Mouse (Mus musculus) gastrocnemius, postnatal 25 days (tissue): Measurements from ENCODE around the gene Nup107. TPM values are rescaled to one million over a fixed set of nuclear protein-coding genes. Genes with fewer than 3 reads are reported as not detected.
"Not testable (repeated sequence)": the region's sequence is repeated elsewhere in the genome, so short reads cannot be mapped to it uniquely, and the experiment has no call there.

Experiments
- DNase-seq: peaks from one replicate; pipeline ENCODE4 v3.0.0; 2022
- total RNA-seq, 2 experiments: library from RNA; stranded (reverse); gene quantifications; 1 replicate in 1 of 2; 2 replicates in 1 of 2; pipeline ENCODE4 v1.2.3; 2021

Nup107 gene
- total RNA-seq, 2 experiments from 2014 or later: 6.0 TPM

- no peak for DNase-seq
These were observed 27.9 kb downstream of the Nup107 start for GRCm38 (mm10) chr10:117764598-117764997.

DNA sequence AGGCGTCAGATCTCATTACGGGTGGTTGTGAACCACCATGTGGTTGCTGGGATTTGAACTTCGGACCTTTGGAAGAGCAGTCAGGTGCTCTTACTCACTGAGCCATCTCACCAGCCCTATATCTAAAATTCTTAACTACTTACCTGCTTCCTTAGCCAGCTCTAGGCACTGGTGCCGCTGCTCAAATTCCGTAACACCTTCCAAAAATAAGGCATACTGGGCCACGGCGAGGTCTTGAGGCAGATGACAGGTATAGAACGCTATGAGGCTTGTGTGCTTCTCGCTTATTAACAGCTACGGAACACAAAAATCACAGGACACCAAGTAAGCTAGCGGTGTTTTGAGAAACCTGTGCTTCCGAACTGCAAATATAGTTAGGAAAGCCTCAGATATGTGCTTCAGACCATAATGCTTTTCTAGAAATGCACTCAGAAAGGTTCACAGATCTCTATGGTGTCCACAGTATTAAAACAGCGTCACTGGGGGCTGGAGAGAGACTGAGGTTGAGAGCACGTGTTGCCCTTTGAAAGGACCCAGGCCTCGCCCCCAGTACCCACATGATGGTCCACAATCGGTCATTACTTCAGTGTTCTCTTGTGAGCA is 28.8 kb downstream of the Nup107 start:
- DNase-seq: no peak

GRCm38 (mm10) chr10:117762966-117763365 is 29.5 kb downstream of the Nup107 start:
- no peak for DNase-seq

DNA sequence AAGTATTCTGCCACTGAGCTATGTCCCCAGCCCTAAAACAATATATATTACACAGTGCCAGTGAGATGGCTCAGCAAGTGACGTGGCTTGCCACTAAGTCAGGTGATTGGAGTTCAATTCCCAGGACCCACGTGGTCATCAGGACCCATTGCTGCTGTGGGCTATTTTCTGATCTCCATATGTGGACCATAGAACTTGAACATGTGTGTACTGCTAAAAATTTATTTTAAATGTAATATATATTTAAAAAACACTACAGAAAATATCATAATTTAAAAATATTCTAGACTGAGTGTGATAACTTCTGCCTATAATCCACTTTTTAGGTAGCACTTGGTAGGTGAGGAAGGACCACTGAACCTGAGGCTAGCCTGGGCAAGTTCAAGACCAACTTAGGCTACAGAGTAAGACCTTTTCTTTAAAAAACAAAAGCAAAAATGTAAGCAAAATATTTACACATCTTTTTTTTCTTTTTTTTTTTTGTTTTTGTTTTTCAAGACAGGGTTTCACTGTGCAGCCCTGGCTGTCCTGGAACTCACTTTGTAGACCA is 30.1 kb downstream of the Nup107 start:
- no peak for DNase-seq

GRCm38 (mm10) chr10:117761551-117761950 is 31.0 kb downstream of the Nup107 start:
- DNase-seq: no peak

DNA sequence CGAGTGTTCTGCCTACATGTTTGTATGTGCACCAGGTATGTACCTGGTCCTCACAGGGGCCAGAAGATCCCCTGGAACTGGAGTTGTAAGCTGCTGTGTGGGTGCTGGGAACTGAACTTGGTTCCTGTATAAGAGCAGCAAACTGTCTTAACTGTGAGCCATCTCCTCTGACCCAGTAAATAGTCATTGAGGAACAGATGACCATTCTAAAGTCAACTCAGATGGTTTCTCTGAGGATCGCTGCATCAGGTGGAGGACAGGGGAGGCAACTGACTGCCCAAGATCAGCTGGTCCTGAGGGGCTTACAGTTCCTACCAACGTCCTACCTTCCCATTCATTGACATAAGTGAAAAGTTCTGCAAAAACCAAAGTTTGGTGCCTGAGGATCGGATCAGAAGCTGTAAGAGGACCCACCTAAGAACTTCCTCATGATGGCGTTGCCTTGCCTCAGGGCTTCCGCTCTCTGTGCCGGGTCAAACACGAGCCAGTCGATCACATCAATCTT is 31.6 kb downstream of the Nup107 start:
- DNase-seq: no peak

- DNase-seq: no peak
These were observed 32.5 kb downstream of the Nup107 start for GRCm38 (mm10) chr10:117759844-117760630.

DNA sequence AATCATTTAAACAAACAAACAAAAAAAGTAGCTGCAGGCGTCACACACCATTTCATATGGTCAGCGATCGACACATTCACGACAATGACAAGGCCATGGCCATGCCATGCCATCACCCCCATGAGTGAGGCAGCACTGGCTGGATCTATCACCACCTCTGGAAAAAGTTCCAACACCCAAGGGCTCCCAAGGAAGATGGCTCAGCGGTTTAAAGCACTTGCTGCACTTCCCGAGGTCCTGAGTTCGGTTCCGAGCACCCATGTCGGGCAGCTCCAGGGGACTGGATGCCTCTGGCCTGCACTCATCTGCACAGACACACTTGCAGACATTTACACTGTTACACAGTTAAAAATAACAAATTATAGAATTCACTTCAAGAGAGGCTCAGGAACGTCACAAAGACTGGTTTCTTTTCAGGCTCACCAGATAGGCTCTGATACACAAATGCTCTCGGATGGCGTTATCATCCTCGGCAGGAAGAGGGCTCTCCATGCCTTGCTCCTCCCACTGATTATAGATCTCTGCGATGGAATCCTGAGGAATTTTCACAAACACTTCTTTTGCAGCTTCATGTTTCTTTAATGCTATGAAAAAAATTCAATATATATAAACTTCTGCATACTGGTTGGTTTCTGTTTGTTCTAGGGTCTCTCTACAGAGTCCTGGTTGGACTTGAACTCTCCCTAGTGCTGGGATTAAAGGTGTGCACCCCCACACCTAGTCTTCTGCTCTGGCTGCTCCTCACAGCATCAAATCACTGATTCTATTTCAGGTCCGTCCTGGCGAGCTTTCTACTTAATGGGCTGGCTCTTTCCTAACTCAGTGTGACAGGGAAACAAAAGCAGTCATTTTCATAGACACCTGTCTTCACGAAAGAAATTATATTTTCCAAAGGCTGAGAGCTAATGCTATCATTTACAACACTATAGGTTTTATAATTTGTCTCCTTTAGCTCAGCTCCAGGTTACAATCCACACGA is 33.5 kb downstream of the Nup107 start:
- DNase-seq: no peak

GRCm38 (mm10) chr10:117758344-117758743 is 34.2 kb downstream of the Nup107 start:
- DNase-seq: not testable (repeated sequence)

DNA sequence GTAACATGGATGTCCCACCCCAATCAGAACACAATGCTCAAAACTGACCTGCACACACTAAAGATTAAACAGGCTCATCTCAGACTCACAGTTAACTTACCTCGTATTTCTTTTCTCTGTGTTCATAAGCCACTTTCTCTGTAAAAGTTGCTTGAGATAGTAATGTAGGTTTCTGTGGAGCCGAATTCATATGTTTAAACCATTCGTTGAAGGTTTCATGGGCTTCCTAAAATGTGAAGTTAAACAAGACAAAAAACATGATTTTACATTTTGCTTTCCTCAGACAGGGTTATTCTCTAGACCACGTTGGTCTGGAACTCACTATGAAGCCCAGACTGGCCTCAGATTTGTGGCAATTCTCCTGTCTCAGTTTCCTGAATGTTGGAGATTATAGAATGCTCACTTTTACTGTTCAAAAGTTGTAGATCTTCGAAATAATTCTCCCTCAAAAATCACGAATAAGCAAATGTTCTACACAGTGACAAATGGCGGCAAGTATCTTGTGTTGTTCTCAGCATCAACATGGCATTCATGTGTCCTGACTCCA is 34.6 kb downstream of the Nup107 start:
- no peak for DNase-seq

- no peak for DNase-seq
These were observed 35.2 kb downstream of the Nup107 start for GRCm38 (mm10) chr10:117757259-117757658.

- DNase-seq: no peak
These were observed 35.7 kb downstream of the Nup107 start for GRCm38 (mm10) chr10:117756784-117757183.

DNA sequence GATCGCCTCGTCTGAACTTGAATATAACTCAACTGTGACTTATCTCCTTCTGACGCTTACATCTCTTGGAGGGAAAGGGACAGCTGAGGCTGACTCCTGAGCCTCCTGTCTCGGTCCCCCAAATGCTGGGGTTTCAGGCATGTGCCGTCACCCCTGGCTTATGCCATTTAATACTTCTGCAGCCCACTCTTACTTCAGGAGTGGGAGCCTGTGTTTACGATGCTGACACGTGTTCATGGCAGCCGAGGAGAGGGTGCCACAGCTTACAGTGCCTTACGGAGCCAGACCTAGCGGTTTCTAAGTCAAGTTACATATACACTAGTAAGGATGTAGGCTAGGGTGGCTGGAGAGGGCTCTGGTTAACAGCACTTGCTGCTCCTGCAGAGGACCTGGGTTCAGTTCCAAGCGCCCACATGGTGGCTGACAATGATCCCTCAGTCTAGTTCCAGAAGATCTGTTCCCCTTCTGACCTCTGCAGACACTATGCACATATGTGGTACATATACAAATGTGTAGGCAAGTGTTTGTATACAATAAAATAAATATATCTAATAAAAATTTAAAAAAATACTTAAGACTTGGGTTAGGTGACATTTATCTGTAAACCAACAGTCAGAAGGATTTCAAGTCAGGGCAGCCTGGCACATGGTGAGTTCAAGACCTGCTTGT is 36.6 kb downstream of the Nup107 start:
- DNase-seq: no peak

DNA sequence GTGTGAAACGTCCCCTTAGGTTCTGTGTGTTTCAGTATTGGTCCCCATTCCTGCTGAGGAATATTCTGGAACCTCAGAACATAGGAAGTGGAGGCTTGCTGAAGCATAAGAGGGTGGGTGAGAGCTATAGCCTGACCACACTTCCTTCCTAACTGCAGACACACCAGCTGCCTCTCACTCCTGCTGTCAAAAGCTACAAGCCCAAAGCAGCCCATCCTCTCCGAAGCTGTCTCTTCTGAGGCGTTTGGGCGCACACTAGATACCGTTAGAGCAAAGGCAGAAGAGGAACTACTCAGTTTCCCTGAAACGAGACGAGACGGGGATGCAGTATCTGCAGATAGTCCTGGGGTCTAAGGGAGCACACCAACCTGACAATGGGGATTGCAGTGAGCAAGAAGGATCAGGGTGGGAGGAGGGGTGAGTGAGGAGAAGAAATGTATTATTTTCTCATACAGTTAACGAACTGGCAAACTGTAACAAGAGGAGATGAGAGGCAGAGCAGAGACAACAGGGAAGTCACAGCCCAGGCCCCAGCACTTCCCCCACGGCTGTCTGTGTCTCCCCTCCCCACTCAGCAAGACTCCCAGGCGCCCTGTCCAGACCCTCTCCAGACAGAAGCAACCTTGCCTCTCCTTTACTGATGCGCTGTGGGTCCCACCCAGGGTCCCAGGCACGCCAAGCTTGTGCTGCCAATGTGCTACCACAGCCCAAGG is 37.3 kb downstream of the Nup107 start:
- DNase-seq: no peak

DNA sequence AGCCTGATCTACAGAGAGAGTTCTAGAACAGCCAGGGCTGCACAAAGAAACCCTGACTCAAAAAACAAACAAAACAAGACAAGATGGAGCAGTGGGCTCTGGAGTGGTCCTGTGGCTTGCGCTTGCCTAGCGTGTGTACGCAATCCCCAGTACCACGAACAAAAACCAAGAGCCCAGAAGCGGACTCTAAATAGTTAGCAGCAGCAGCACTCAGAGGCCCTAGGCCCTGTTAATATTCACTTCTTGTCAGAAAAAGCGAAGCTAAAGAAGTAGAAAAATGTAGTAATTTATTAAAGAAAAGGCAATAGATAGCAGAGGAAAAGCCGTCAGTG is 37.9 kb downstream of the Nup107 start:
- DNase-seq: no peak

DNA sequence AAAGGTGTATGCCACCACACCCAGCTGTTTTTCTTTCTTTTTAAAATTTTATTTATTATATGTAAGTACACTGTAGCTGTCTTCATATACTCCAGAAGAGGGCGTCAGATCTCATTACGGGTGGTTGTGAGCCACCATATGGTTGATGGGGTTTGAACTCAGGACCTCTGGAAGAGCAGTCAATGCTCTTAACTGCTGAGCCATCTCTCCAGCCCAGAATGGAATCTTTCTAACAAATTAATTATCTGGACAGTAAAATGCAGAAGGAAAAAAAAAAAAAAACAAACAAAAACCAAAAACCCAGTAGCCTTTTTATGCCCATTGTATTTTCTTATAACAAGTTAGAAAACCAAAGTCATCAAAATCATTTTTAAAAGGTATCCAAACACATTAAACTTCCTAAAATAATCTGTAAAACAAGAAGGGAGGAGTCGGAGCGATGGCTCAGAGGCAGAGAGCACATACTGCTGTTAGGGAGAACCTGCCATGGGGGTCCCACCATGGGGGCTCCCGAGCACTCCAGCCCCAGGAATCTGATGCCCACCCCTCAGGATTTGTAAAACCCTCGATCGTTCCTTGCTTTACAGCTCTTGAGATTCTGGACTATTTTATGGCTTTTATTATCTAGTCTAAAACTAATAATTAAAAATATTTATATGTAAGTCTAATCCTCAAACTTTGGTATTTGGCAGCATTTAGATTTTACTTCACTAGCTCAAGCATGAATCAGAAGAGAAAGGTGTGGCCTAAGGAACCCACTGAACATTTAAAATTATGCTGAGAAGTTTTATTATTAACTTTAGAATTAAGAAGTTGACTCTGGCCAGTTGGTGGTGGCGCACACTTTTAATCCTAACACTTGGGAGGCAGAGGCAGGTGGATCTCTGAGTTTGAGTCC is 38.5 kb downstream of the Nup107 start:
- DNase-seq: no peak

GRCm38 (mm10) chr10:117752851-117753647 is 39.5 kb downstream of the Nup107 start:
- DNase-seq: no peak

- no peak for DNase-seq
These were observed 40.1 kb downstream of the Nup107 start for GRCm38 (mm10) chr10:117752304-117752821.

GRCm38 (mm10) chr10:117751744-117752143 is 40.8 kb downstream of the Nup107 start:
- DNase-seq: no peak
